Mouse (Mus musculus): ENCODE data around the gene Srbd1.

DNA sequence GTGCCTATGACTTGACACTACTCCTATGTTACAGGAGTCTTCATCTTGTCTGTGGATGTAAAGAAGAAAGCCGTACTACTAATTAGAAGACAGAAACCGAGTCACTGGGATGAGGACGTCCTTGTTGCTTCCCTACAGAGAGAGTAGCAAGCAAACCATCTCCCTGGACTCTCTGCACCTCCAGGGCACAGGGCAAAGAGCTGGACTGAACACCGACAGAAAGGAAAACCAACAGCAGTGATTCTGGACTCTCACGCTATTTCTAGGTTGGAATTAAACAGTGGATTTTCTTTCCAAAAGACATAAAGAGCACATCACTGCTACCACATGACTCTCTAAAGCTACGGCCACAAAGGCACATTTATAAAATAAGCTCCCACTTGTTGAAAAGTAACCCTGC, 110.3 kb downstream of the Srbd1 start:
- TF ChIP-seq CTCF (IDR thresholded peaks at IDR 0.05; ENCODE audit: extremely low read depth, insufficient read depth, low read length) (no peak), POLR2A (IDR thresholded peaks at IDR 0.05; ENCODE audit: extremely low read depth, insufficient read depth, low read length) (no peak)

Data from cortical plate, adult 2 months (tissue).